Mouse (Mus musculus) neural tube, embryonic 12.5 days (tissue): ENCODE results near the gene Espn. TPM values are rescaled to one million over a fixed set of nuclear protein-coding genes. Genes with fewer than 3 reads are reported as not detected.

Source experiments
- ATAC-seq: fragments of 200-750 bp; cut with Nextera tagmentation; 2 replicates; pipeline ENCODE4 v1.8.0; 2017; ENCODE audit warnings: low read depth, mild to moderate bottlenecking, moderate TSS enrichment, moderate library complexity; ENCODE audit not compliant: low FRiP score
- H3K27ac ChIP-seq: fragments of 300-500 bp; sonication (generic); 2 replicates; pipeline ENCODE4 v1.5.1; 2016
- H3K27me3 ChIP-seq: fragments of 300-500 bp; sonication (generic); replicated peaks from 2 replicates; pipeline ENCODE4 v1.6.1; 2016; ENCODE audit warnings: mild to moderate bottlenecking
- H3K36me3 ChIP-seq: fragments of 300-500 bp; sonication (generic); 2 replicates; pipeline ENCODE4 v1.6.1; 2016; ENCODE audit warnings: mild to moderate bottlenecking
- H3K4me1 ChIP-seq: fragments of 300-500 bp; sonication (generic); 2 replicates; pipeline ENCODE4 v1.6.1; 2016
- H3K4me2 ChIP-seq: fragments of 300-500 bp; sonication (generic); replicated peaks from 2 replicates; pipeline ENCODE4 v1.6.1; 2016; ENCODE audit warnings: mild to moderate bottlenecking
- H3K4me3 ChIP-seq: fragments of 300-500 bp; sonication (generic); 2 replicates; pipeline ENCODE4 v1.5.1; 2016
- H3K9ac ChIP-seq: fragments of 300-500 bp; sonication (generic); 2 replicates; pipeline ENCODE4 v1.6.1; 2016; ENCODE audit warnings: mild to moderate bottlenecking
- H3K9me3 ChIP-seq: fragments of 300-500 bp; sonication (generic); 2 replicates; pipeline ENCODE4 v1.6.1; 2016; ENCODE audit warnings: mild to moderate bottlenecking
- WGBS: fragments of 180-500 bp; shearing (Covaris S2); methylation state at CpG from one replicate; pipeline ENCODE4 v1.1.7; 2016; 5-methylcytosine and 5-hydroxymethylcytosine counted together
- polyA plus RNA-seq: library from polyadenylated mRNA; unstranded; fragments of >200 nt; fragmentation: Nextera tagmentation; extraction: Ambion mirVana; gene quantifications from 2 replicates; pipeline ENCODE4 v1.2.1, GENCODE M21; 2016

The Espn gene
- polyA plus RNA-seq, 1 experiment from 2014 or later, result 0.32 TPM

- H3K9ac ChIP-seq, result no peak overlapping the region
- H3K4me2 ChIP-seq, result peak overlapping the region; percentile 27; the same call in 1 of the 2 replicates
- H3K4me1 ChIP-seq, result peaks cover 12% of the 10 kb centered on the region
- H3K36me3 ChIP-seq, result no peaks in the 10 kb centered on the region
- peak overlapping the region; percentile 11; the same call in 1 of the 2 replicates for H3K4me3 ChIP-seq
- no peaks in the 10 kb centered on the region for H3K9me3 ChIP-seq
- no peak overlapping the region for H3K27ac ChIP-seq
- H3K27me3 ChIP-seq, result peaks cover 74% of the 10 kb centered on the region
- ATAC-seq, result no peak
- 1% methylated on average over 19 of the region's 19 CpGs for WGBS
Observed at GRCm38 (mm10) chr4:152159285-152159678, 7.1 kb upstream of the Espn start.

GRCm38 (mm10) chr4:152158585-152159284, 6.6 kb upstream of the Espn start, which contains the start of gene Hes2:
Hes2 (plus strand) TSS chr4:152158867.
- 3% methylated on average over 35 of the region's 35 CpGs for WGBS
- ATAC-seq, result no peak
- Histone ChIP-seq H3K27ac (no peak within 1 kb of the TSS), H3K4me2 (peak within 1 kb of the TSS; percentile 40), H3K36me3 (no peaks in the 10 kb centered on the region), H3K27me3 (peaks cover 80% of the 10 kb centered on the region), H3K4me1 (peaks cover 12% of the 10 kb centered on the region), H3K9me3 (no peaks in the 10 kb centered on the region), H3K4me3 (peak within 1 kb of the TSS; percentile 18; the same call in 1 of the 2 replicates), H3K9ac (0 out of 2 replicates have a peak within 1 kb of the TSS, but pooled peaks have one; percentile 8)

GRCm38 (mm10) chr4:152157779-152158584, 5.8 kb upstream of the Espn start:
- Histone ChIP-seq H3K4me2 (peak overlapping the region; percentile 40), H3K4me1 (peaks cover 12% of the 10 kb centered on the region), H3K27me3 (peaks cover 86% of the 10 kb centered on the region), H3K9ac (0 out of 2 replicates have a peak overlapping the region, but pooled peaks have one; percentile 8), H3K36me3 (no peaks in the 10 kb centered on the region), H3K4me3 (0 out of 2 replicates have a peak overlapping the region, but pooled peaks have one; percentile 18), H3K9me3 (no peaks in the 10 kb centered on the region), H3K27ac (no peak overlapping the region)
- 14% methylated on average over 21 of the region's 21 CpGs for WGBS
- ATAC-seq, result no peak

- Histone ChIP-seq H3K4me2 (no peak overlapping the region), H3K27ac (no peak overlapping the region), H3K4me3 (no peak overlapping the region), H3K36me3 (no peaks in the 10 kb centered on the region), H3K9ac (no peak overlapping the region), H3K4me1 (peaks cover 20% of the 10 kb centered on the region), H3K9me3 (no peaks in the 10 kb centered on the region), H3K27me3 (peaks cover 84% of the 10 kb centered on the region)
- no peak for ATAC-seq
- 79% methylated on average over 4 of the region's 4 CpGs for WGBS
Observed at GRCm38 (mm10) chr4:152155019-152155418, 2.8 kb upstream of the Espn start.

- H3K4me1 ChIP-seq, result peaks cover 14% of the 10 kb centered on the region
- peaks cover 84% of the 10 kb centered on the region for H3K27me3 ChIP-seq
- H3K36me3 ChIP-seq, result no peaks in the 10 kb centered on the region
- peak overlapping the region; percentile 44 for H3K4me2 ChIP-seq
- H3K9ac ChIP-seq, result no peak overlapping the region
- H3K27ac ChIP-seq, result no peak overlapping the region
- 2% methylated on average over 23 of the region's 23 CpGs for WGBS
- no peak overlapping the region for H3K4me3 ChIP-seq
- ATAC-seq, result no peak; the same call in 1 of the 2 replicates
- H3K9me3 ChIP-seq, result no peaks in the 10 kb centered on the region
Observed at GRCm38 (mm10) chr4:152153771-152154177, 1.6 kb upstream of the Espn start.

DNA sequence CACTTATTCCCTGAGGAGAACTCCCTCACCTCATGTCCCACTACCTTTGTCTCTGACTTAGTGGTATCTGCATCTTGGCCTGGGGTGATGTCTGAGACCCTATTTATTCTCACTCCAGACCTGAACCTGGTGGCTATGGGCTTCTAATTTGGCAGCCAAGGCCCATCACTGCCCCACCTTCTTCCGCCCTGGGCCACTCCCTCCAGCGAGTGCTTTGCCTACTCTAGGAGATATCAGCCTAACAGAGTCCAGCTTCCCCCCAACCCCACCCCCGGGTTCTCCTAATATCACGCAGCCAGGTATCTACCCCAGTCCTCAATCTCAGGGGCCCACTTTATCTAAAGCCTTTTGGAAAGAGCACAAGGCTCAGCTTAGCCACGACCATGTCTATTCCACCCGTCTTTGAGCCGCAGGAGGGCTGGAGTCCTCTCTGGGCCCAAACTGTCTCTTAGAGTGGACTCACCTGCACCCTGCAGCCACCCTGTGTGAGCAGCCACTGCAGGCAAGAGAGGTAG, 663 bp downstream of the Espn start:
- H3K9me3 ChIP-seq, result no peaks in the 10 kb centered on the region
- WGBS, result 22% methylated on average over 7 of the region's 7 CpGs
- H3K27ac ChIP-seq, result no peak overlapping the region
- peaks cover 8% of the 10 kb centered on the region for H3K4me1 ChIP-seq
- peak overlapping the region; percentile 64 for H3K4me2 ChIP-seq
- H3K9ac ChIP-seq, result no peak overlapping the region
- no peaks in the 10 kb centered on the region for H3K36me3 ChIP-seq
- H3K27me3 ChIP-seq, result peaks cover 70% of the 10 kb centered on the region
- ATAC-seq, result no peak
- H3K4me3 ChIP-seq, result peak overlapping the region; percentile 33

DNA sequence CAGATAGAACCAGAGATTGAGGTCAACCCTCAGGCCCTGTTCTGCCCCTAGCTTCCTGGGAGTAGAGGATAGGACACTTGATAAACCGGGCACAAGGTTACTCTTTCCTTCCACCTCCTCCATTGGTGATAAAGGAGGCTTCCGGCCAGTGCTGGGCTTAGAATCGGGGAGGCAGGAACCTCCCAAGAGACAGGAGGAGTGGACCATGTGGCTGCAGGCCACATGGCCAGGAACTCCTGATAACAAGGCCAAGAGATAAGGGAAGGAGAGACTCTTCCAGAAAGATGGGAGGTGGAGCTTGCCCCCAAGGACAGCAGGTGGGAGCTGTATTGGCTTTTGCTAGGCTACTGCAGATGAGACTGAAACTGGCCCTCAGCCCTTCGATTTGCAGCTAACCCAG, 1.6 kb downstream of the Espn start:
- Histone ChIP-seq H3K4me1 (peaks cover 8% of the 10 kb centered on the region), H3K4me2 (no peak overlapping the region), H3K36me3 (no peaks in the 10 kb centered on the region), H3K27me3 (peaks cover 65% of the 10 kb centered on the region), H3K9ac (no peak overlapping the region), H3K9me3 (no peaks in the 10 kb centered on the region), H3K27ac (no peak overlapping the region), H3K4me3 (no peak overlapping the region)
- no peak for ATAC-seq
- 84% methylated on average over 4 of the region's 4 CpGs for WGBS

- Histone ChIP-seq H3K36me3 (no peaks in the 10 kb centered on the region), H3K4me3 (no peak overlapping the region), H3K4me1 (no peaks in the 10 kb centered on the region), H3K9ac (no peak overlapping the region), H3K27me3 (peaks cover 35% of the 10 kb centered on the region), H3K4me2 (no peak overlapping the region), H3K27ac (no peak overlapping the region), H3K9me3 (no peaks in the 10 kb centered on the region)
- WGBS, result 53% methylated on average over 11 of the region's 11 CpGs
- no peak for ATAC-seq
Observed at GRCm38 (mm10) chr4:152146033-152146827, 5.9 kb downstream of the Espn start.

DNA sequence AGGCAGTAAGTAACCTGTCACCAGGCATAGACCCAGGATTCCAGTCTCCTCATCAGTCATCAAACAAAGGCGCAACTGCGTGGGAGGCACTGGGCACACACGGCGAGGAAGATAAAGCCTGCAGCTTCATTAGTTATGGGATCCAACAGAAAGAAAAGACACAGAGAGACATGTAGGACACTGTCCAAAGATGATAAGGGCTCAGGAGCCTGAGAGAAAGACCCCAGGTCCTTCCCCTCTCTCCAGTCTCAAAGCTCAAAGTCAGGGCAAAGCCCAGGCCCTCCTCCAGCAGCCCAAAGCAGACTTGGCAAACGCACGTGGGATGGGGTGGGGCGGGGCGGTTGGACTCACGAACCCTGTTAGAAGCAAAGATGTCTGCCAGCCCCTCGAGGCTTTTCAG, 6.7 kb downstream of the Espn start:
- no peak for ATAC-seq
- no peaks in the 10 kb centered on the region for H3K4me1 ChIP-seq
- WGBS, result 67% methylated on average over 10 of the region's 10 CpGs

GRCm38 (mm10) chr4:152143632-152144031, 8.5 kb downstream of the Espn start:
- Histone ChIP-seq H3K4me1 (peaks cover 5% of the 10 kb centered on the region), H3K27ac (no peak overlapping the region), H3K36me3 (no peaks in the 10 kb centered on the region), H3K4me2 (no peak overlapping the region), H3K27me3 (peaks cover 16% of the 10 kb centered on the region), H3K9me3 (no peaks in the 10 kb centered on the region), H3K9ac (no peak overlapping the region), H3K4me3 (no peak overlapping the region)
- WGBS, result 12% methylated on average over 1 of the region's 1 CpGs
- ATAC-seq, result no peak

More for the DNA sequence above, 6.7 kb downstream of the Espn start:
- H3K9me3 ChIP-seq, result no peaks in the 10 kb centered on the region
- H3K9ac ChIP-seq, result no peak overlapping the region
- peaks cover 29% of the 10 kb centered on the region for H3K27me3 ChIP-seq
- no peaks in the 10 kb centered on the region for H3K36me3 ChIP-seq
- no peak overlapping the region for H3K4me3 ChIP-seq
- H3K27ac ChIP-seq, result no peak overlapping the region
- H3K4me2 ChIP-seq, result no peak overlapping the region

GRCm38 (mm10) chr4:152141521-152142135, 10.5 kb downstream of the Espn start:
- Histone ChIP-seq H3K27me3 (peaks cover 25% of the 10 kb centered on the region), H3K9ac (no peak overlapping the region), H3K4me3 (no peak overlapping the region), H3K36me3 (no peaks in the 10 kb centered on the region), H3K27ac (no peak overlapping the region), H3K9me3 (no peaks in the 10 kb centered on the region), H3K4me2 (no peak overlapping the region), H3K4me1 (peaks cover 9% of the 10 kb centered on the region)
- ATAC-seq, result no peak
- WGBS, result 76% methylated on average over 8 of the region's 8 CpGs
